Mouse (Mus musculus) B cell, adult (primary cell): ENCODE results near the gene Krt90. TPM values are rescaled to one million over a fixed set of nuclear protein-coding genes. Genes with fewer than 3 reads are reported as not detected.

ENCODE experiments used
- total RNA-seq: library from RNA; stranded (reverse); gene quantifications from 4 replicates; pipeline ENCODE4 v1.2.4, GENCODE M21; 2023; ENCODE audit not compliant: inconsistent age

Gene Krt90
- total RNA-seq = not detected in 4 replicates

DNA sequence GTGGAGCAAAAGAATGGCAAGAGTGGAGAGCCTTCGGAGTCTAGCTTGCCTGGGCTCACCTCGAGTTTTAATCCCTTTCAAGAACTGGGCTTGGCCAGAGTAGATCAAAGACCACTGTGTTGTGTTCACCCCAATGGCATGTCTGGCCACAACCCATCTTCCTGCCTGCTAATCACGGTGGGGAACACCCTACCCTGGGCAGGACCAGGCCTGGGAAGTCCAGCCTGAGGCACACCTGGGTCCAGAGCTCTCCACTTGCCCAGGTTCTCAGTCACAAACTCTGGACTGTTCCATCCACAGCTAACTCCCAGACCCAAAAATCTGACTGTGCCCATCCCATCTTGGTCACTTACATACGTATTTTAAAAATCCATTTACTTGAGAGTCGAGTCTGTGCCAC lies at the start of gene Krt90:
TSS of gene Krt90 (minus strand) at position 101 of the 400 bp plus-strand sequence.

DNA sequence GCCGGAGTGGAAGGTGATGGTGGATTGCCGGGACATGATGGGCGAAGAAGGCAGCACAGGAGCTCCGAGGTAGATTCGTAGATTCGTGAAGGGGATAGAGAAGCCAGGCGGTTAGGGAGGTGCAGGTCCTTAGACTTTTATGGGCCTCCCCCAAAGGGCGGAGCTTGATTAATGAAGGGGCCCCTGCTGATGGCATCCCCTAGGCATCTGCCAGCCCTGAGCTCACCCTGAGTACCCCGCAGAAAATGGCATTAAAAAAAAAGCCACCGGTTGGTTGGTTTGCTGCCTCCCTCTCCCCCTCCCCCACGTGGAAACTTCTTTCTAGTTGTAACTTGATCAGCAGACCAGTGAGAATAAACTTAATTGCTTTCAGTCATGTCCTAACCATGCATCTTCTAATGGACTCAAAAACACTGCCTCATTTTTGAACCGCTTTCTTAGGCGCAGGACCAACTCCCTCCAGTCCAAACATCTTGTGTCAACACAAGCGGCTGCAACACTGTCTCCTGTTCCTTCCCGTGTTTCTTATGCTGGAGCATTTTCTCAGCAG lies 11.1 kb upstream of the Krt90 start, which contains the start of gene Krt75:
TSS of gene Krt75 (minus strand) at position 109 of the 550 bp plus-strand sequence.

DNA sequence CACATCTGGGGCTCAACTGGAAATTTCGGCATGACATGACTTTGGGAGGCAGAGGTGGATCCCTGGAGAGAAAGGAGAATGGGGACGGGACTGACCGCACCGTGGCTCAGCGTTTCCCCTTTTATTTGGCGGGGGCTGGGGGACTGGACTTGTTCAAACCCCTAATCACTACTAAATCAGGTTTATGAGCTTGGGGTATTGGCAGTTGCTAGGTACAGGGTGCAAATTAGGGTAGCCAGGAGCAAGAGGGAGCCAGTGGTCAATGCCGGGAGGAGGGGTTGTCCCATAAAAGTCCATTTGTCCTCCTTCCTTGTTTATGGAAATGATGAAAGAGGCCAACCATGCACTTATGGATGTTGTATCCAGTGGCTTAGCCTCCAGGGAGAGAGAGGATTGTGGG lies 12.2 kb downstream of the Krt90 start, which contains the start of gene Krt82:
TSS of gene Krt82 (minus strand) at position 101 of the 400 bp plus-strand sequence.

DNA sequence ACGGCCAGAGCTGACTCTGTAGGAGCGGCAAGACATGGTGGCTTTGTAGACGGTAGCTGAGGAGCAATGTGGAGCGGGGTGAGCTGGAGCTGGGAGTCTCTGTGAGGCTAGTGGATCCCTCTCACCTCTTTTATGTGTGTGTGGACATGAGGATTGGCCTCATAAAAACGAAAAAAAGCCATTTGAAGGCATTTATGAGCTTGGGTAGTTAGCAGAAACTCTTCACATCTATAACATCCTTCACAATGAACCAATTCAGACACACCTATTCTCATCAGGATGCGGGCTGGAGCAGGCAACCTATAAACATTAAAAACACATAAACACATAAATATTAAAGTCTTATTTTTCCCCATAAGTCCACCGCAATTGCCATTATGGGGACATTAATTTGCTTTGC lies 30.0 kb downstream of the Krt90 start, which contains the start of gene Krt84:
TSS of gene Krt84 (minus strand) at position 101 of the 400 bp plus-strand sequence.

DNA sequence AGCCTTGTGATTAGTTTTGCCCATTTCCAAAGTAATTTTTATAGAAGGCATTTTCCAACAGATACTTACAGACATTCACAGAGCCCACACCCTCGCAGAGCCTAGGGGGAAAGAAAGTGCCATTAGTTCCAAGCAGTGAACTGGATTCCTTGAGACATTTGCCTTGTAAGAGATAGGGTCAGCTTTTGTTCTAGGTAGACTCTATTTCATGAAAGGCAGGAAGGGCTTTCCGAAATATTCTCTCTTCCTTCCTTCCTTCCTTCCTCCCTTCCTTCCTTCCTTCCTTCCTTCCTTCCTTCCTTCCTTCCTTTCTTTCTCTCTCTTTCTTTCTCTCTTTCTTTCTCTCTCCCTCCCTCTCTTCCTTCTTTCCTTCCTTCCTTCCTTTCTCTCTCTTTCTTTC lies 45.6 kb downstream of the Krt90 start, which contains the start of gene Gm49425:
TSS of gene Gm49425 (minus strand) at position 101 of the 400 bp plus-strand sequence.

Other genes with a start within 250 kb of the Krt90 start
- gene Krt80, start 192.8 kb downstream of the Krt90 start, total RNA-seq = 0.18 to 0.26 TPM in 2 of 4 replicates, not detected in the others
- not detected in 4 replicates for gene Krt7, start 151.9 kb downstream of the Krt90 start, total RNA-seq
- not detected in 4 replicates for gene Krt87, start 124.1 kb downstream of the Krt90 start, total RNA-seq
- gene Krt88, start 115.2 kb downstream of the Krt90 start, total RNA-seq = not detected in 4 replicates
- gene Krt81, start 99.2 kb downstream of the Krt90 start, total RNA-seq = not detected in 4 replicates
- not detected in 4 replicates for gene Krt86, start 89.5 kb downstream of the Krt90 start, total RNA-seq
- not detected in 4 replicates for gene Krt83, start 71.4 kb downstream of the Krt90 start, total RNA-seq
- gene Gm49425, start 45.7 kb downstream of the Krt90 start, total RNA-seq = not detected in 4 replicates
- gene Krt84, start 30.1 kb downstream of the Krt90 start, total RNA-seq = not detected in 4 replicates
- not detected in 4 replicates for gene Krt82, start 12.3 kb downstream of the Krt90 start, total RNA-seq
- gene Krt75, start 11.0 kb upstream of the Krt90 start, total RNA-seq = not detected in 4 replicates
- gene Gm5414, start 65.2 kb upstream of the Krt90 start, total RNA-seq = not detected in 4 replicates
- gene Gm5478, start 84.4 kb upstream of the Krt90 start, total RNA-seq = not detected in 4 replicates
- not detected in 4 replicates for gene Krt6b, start 117.3 kb upstream of the Krt90 start, total RNA-seq
- gene Krt6a, start 131.4 kb upstream of the Krt90 start, total RNA-seq = not detected in 4 replicates
- gene Krt5, start 149.9 kb upstream of the Krt90 start, total RNA-seq = not detected in 4 replicates
- gene Krt71, start 180.2 kb upstream of the Krt90 start, total RNA-seq = not detected in 4 replicates
- gene Krt72, start 223.5 kb upstream of the Krt90 start, total RNA-seq = not detected in 4 replicates
- gene Krt73, start 239.4 kb upstream of the Krt90 start, total RNA-seq = not detected in 4 replicates